Mouse (Mus musculus) forebrain, embryonic 16.5 days (tissue): Measurements from ENCODE around the gene Dctn2. TPM values are rescaled to one million over a fixed set of nuclear protein-coding genes. Genes with fewer than 3 reads are reported as not detected.

Experiments
- ATAC-seq: fragments of 200-750 bp; cut with Nextera tagmentation; 2 replicates; pipeline ENCODE4 v1.8.0; 2017; ENCODE audit warnings: mild to moderate bottlenecking, moderate library complexity
- H3K27ac ChIP-seq: fragments of 300-500 bp; sonication (generic); 2 replicates; pipeline ENCODE4 v1.5.1; 2014; ENCODE audit warnings: low read length, control low read depth
- H3K27me3 ChIP-seq: fragments of 300-500 bp; sonication (generic); replicated peaks from 2 replicates; pipeline ENCODE4 v1.6.1; 2014; ENCODE audit warnings: low read length; ENCODE audit not compliant: control insufficient read depth, insufficient read depth
- H3K36me3 ChIP-seq: fragments of 300-500 bp; sonication (generic); 2 replicates; pipeline ENCODE4 v1.6.1; 2014; ENCODE audit not compliant: control insufficient read depth, insufficient read depth
- H3K4me1 ChIP-seq: fragments of 300-500 bp; sonication (generic); replicated peaks from 2 replicates; pipeline ENCODE4 v1.6.1; 2014; ENCODE audit warnings: low read length; ENCODE audit not compliant: control insufficient read depth, insufficient read depth
- H3K4me2 ChIP-seq: fragments of 300-500 bp; sonication (generic); 2 replicates; pipeline ENCODE4 v1.6.1; 2014; ENCODE audit warnings: mild to moderate bottlenecking, low read length, control low read depth
- H3K4me3 ChIP-seq: fragments of 300-500 bp; sonication (generic); replicated peaks from 2 replicates; pipeline ENCODE4 v1.5.1; 2014; ENCODE audit warnings: mild to moderate bottlenecking, low read length, control low read depth
- H3K9ac ChIP-seq: fragments of 300-500 bp; sonication (generic); replicated peaks from 2 replicates; pipeline ENCODE4 v1.6.1; 2014; ENCODE audit warnings: low read depth, low read length, control low read depth
- H3K9me3 ChIP-seq: fragments of 300-500 bp; sonication (generic); 2 replicates; pipeline ENCODE4 v1.6.1; 2016; ENCODE audit warnings: low read length; ENCODE audit not compliant: control insufficient read depth
- whole genome bisulfite sequencing: fragments of 180-500 bp; shearing (Covaris S2); extraction: QIAGEN DNeasy Blood & Tissue Kit; methylation state at CpG from one replicate; pipeline ENCODE4 v1.1.7; 2014; 5-methylcytosine and 5-hydroxymethylcytosine counted together
- polyA plus RNA-seq: library from polyadenylated mRNA; unstranded; fragments of >200 nt; fragmentation: Nextera tagmentation; extraction: Ambion mirVana; gene quantifications from 2 replicates; pipeline ENCODE4 v1.2.1, GENCODE M21; 2015

Dctn2 gene
- polyA plus RNA-seq, 1 experiment from 2014 or later: 342 TPM

GRCm38 (mm10) chr10:127290930-127291880 is 25.0 kb downstream of the Dctn2 start:
- Histone ChIP-seq H3K27me3 (no peaks in the 10 kb centered on the region), H3K4me1 (peaks cover 45% of the 10 kb centered on the region), H3K9ac (peak overlapping the region; percentile 62), H3K4me3 (peak overlapping the region; percentile 61), H3K9me3 (no peaks in the 10 kb centered on the region), H3K4me2 (peak overlapping the region; percentile 72), H3K27ac (peak overlapping the region; percentile 97), H3K36me3 (peaks cover 11% of the 10 kb centered on the region)
- peak; percentile 43 for ATAC-seq
- 2% methylated on average over 19 of the region's 19 CpGs for WGBS

- 49% methylated on average over 5 of the region's 5 CpGs for WGBS
- Histone ChIP-seq H3K4me2 (peak overlapping the region; percentile 72), H3K36me3 (peaks cover 16% of the 10 kb centered on the region), H3K4me3 (peak overlapping the region; percentile 61), H3K9ac (peak overlapping the region; percentile 62), H3K4me1 (peaks cover 37% of the 10 kb centered on the region), H3K9me3 (no peaks in the 10 kb centered on the region), H3K27me3 (no peaks in the 10 kb centered on the region), H3K27ac (no peak overlapping the region)
- no peak for ATAC-seq
Observed at GRCm38 (mm10) chr10:127291881-127292638, 25.9 kb downstream of the Dctn2 start.

GRCm38 (mm10) chr10:127292987-127293538 is 26.9 kb downstream of the Dctn2 start:
- Histone ChIP-seq H3K36me3 (peaks cover 16% of the 10 kb centered on the region), H3K27ac (no peak overlapping the region), H3K9me3 (no peaks in the 10 kb centered on the region), H3K4me3 (no peak overlapping the region), H3K27me3 (no peaks in the 10 kb centered on the region), H3K9ac (no peak overlapping the region), H3K4me1 (peaks cover 27% of the 10 kb centered on the region), H3K4me2 (no peak overlapping the region)
- no peak for ATAC-seq
- WGBS: 86% methylated on average over 6 of the region's 6 CpGs

- no peak for ATAC-seq
- Histone ChIP-seq H3K27me3 (no peaks in the 10 kb centered on the region), H3K27ac (no peak overlapping the region), H3K9me3 (no peaks in the 10 kb centered on the region), H3K4me2 (no peak overlapping the region), H3K36me3 (peaks cover 16% of the 10 kb centered on the region), H3K9ac (no peak overlapping the region), H3K4me3 (no peak overlapping the region), H3K4me1 (peaks cover 25% of the 10 kb centered on the region)
- 85% methylated on average over 3 of the region's 3 CpGs for WGBS
Observed at GRCm38 (mm10) chr10:127293590-127294113, 27.5 kb downstream of the Dctn2 start.

- Histone ChIP-seq H3K4me1 (peaks cover 17% of the 10 kb centered on the region), H3K9ac (no peak overlapping the region), H3K36me3 (peaks cover 22% of the 10 kb centered on the region), H3K9me3 (no peaks in the 10 kb centered on the region), H3K27ac (no peak overlapping the region), H3K4me2 (no peak overlapping the region), H3K4me3 (no peak overlapping the region), H3K27me3 (no peaks in the 10 kb centered on the region)
- 94% methylated on average over 10 of the region's 10 CpGs for WGBS
- ATAC-seq: no peak
Observed at GRCm38 (mm10) chr10:127294895-127295510, 28.8 kb downstream of the Dctn2 start.

GRCm38 (mm10) chr10:127295986-127296794 is 30.0 kb downstream of the Dctn2 start:
- H3K4me1 ChIP-seq: peaks cover 14% of the 10 kb centered on the region
- H3K9ac ChIP-seq: no peak overlapping the region
- no peaks in the 10 kb centered on the region for H3K9me3 ChIP-seq
- no peaks in the 10 kb centered on the region for H3K27me3 ChIP-seq
- H3K4me2 ChIP-seq: no peak overlapping the region
- H3K36me3 ChIP-seq: peaks cover 31% of the 10 kb centered on the region
- H3K4me3 ChIP-seq: no peak overlapping the region
- H3K27ac ChIP-seq: no peak overlapping the region
- WGBS: 94% methylated on average over 24 of the region's 24 CpGs
- no peak for ATAC-seq

GRCm38 (mm10) chr10:127297015-127297871 is 31.1 kb downstream of the Dctn2 start:
- no peaks in the 10 kb centered on the region for H3K9me3 ChIP-seq
- ATAC-seq: no peak
- WGBS: 89% methylated on average over 16 of the region's 16 CpGs

GRCm38 (mm10) chr10:127300361-127300760 is 34.2 kb downstream of the Dctn2 start:
- Histone ChIP-seq H3K9me3 (no peaks in the 10 kb centered on the region), H3K27me3 (no peaks in the 10 kb centered on the region), H3K4me2 (no peak overlapping the region), H3K4me3 (no peak overlapping the region), H3K27ac (no peak overlapping the region), H3K4me1 (no peaks in the 10 kb centered on the region), H3K36me3 (peaks cover 59% of the 10 kb centered on the region), H3K9ac (no peak overlapping the region)
- no peak for ATAC-seq
- WGBS: 95% methylated on average over 6 of the region's 6 CpGs

More at GRCm38 (mm10) chr10:127297015-127297871, 31.1 kb downstream of the Dctn2 start:
- H3K27me3 ChIP-seq: no peaks in the 10 kb centered on the region
- H3K27ac ChIP-seq: no peak overlapping the region
- no peak overlapping the region for H3K4me3 ChIP-seq
- H3K4me2 ChIP-seq: no peak overlapping the region
- H3K36me3 ChIP-seq: peaks cover 39% of the 10 kb centered on the region
- peaks cover 3% of the 10 kb centered on the region for H3K4me1 ChIP-seq
- no peak overlapping the region for H3K9ac ChIP-seq
